Mouse (Mus musculus): ENCODE data around the gene Gm28053. TPM values are rescaled to one million over a fixed set of nuclear protein-coding genes. Genes with fewer than 3 reads are reported as not detected.
A peak's percentile ranks its signal among the peaks of the same experiment; 100 is the strongest.

The Gm28053 gene
- polyA plus RNA-seq, 1 experiment: not detected

- TF ChIP-seq POLR2A (IDR thresholded peaks at IDR 0.05; ENCODE audit: borderline replicate concordance, low read depth, low read length) (no peak), CTCF (IDR thresholded peaks at IDR 0.05; ENCODE audit: low read depth, low read length) (no peak)
- no peak overlapping the region for H3K4me3 ChIP-seq (ENCODE audit: insufficient read depth, low read length)
- H3K27ac ChIP-seq (ENCODE audit: insufficient read depth, low read depth, low read length): no peak overlapping the region
- H3K4me1 ChIP-seq (ENCODE audit: control insufficient read depth, insufficient read depth, low read length): no peaks in the 10 kb centered on the region
Measured at GRCm38 (mm10) chr6:48747091-48747966, 28.9 kb downstream of the Gm28053 start.

GRCm38 (mm10) chr6:48763567-48764270 is 45.3 kb downstream of the Gm28053 start:
- Histone ChIP-seq H3K27ac (ENCODE audit: insufficient read depth, low read depth, low read length) (no peak overlapping the region), H3K4me1 (ENCODE audit: control insufficient read depth, insufficient read depth, low read length) (no peaks in the 10 kb centered on the region)
- TF ChIP-seq CTCF (IDR thresholded peaks at IDR 0.05; ENCODE audit: low read depth, low read length): no peak
- TF ChIP-seq POLR2A (IDR thresholded peaks at IDR 0.05; ENCODE audit: borderline replicate concordance, low read depth, low read length): no peak

GRCm38 (mm10) chr6:48764496-48764895 is 46.1 kb downstream of the Gm28053 start:
- H3K4me1 ChIP-seq (ENCODE audit: control insufficient read depth, insufficient read depth, low read length): no peaks in the 10 kb centered on the region
- TF ChIP-seq CTCF (IDR thresholded peaks at IDR 0.05; ENCODE audit: low read depth, low read length) (no peak), POLR2A (IDR thresholded peaks at IDR 0.05; ENCODE audit: borderline replicate concordance, low read depth, low read length) (no peak)
- no peak overlapping the region for H3K27ac ChIP-seq (ENCODE audit: insufficient read depth, low read depth, low read length)
- no peak overlapping the region for H3K4me3 ChIP-seq (ENCODE audit: insufficient read depth, low read length)

More at GRCm38 (mm10) chr6:48763567-48764270, 45.3 kb downstream of the Gm28053 start:
- no peak overlapping the region for H3K4me3 ChIP-seq (ENCODE audit: insufficient read depth, low read length)

- Histone ChIP-seq H3K4me3 (ENCODE audit: insufficient read depth, low read length) (no peak overlapping the region), H3K4me1 (ENCODE audit: control insufficient read depth, insufficient read depth, low read length) (no peaks in the 10 kb centered on the region), H3K27ac (ENCODE audit: insufficient read depth, low read depth, low read length) (no peak overlapping the region)
- no peak for TF ChIP-seq POLR2A (IDR thresholded peaks at IDR 0.05; ENCODE audit: borderline replicate concordance, low read depth, low read length)
- TF ChIP-seq CTCF (IDR thresholded peaks at IDR 0.05; ENCODE audit: low read depth, low read length): no peak
Measured at GRCm38 (mm10) chr6:48768178-48768869, 49.9 kb downstream of the Gm28053 start.

- Histone ChIP-seq H3K27ac (ENCODE audit: insufficient read depth, low read depth, low read length) (no peak overlapping the region), H3K4me1 (ENCODE audit: control insufficient read depth, insufficient read depth, low read length) (no peaks in the 10 kb centered on the region), H3K4me3 (ENCODE audit: insufficient read depth, low read length) (no peak overlapping the region)
- TF ChIP-seq CTCF (IDR thresholded peaks at IDR 0.05; ENCODE audit: low read depth, low read length) (no peak), POLR2A (IDR thresholded peaks at IDR 0.05; ENCODE audit: borderline replicate concordance, low read depth, low read length) (no peak)
Measured at GRCm38 (mm10) chr6:48768933-48769332, 50.5 kb downstream of the Gm28053 start.

GRCm38 (mm10) chr6:48770696-48771095 is 52.3 kb downstream of the Gm28053 start, which contains the start of gene Gimap3:
Gene Gimap3, minus strand, starts transcription at chr6:48770851.
- Histone ChIP-seq H3K27ac (ENCODE audit: insufficient read depth, low read depth, low read length) (no peak within 1 kb of the TSS), H3K4me1 (ENCODE audit: control insufficient read depth, insufficient read depth, low read length) (no peaks in the 10 kb centered on the region), H3K4me3 (ENCODE audit: insufficient read depth, low read length) (no peak within 1 kb of the TSS)
- TF ChIP-seq CTCF (IDR thresholded peaks at IDR 0.05; ENCODE audit: low read depth, low read length) (no peak), POLR2A (IDR thresholded peaks at IDR 0.05; ENCODE audit: borderline replicate concordance, low read depth, low read length) (no peak)

- TF ChIP-seq CTCF (IDR thresholded peaks at IDR 0.05; ENCODE audit: low read depth, low read length) (peak; percentile 74), POLR2A (IDR thresholded peaks at IDR 0.05; ENCODE audit: borderline replicate concordance, low read depth, low read length) (no peak)
- Histone ChIP-seq H3K27ac (ENCODE audit: insufficient read depth, low read depth, low read length) (no peak overlapping the region), H3K4me1 (ENCODE audit: control insufficient read depth, insufficient read depth, low read length) (no peaks in the 10 kb centered on the region), H3K4me3 (ENCODE audit: insufficient read depth, low read length) (no peak overlapping the region)
Measured at GRCm38 (mm10) chr6:48772030-48772429, 53.6 kb downstream of the Gm28053 start.

- no peak overlapping the region for H3K4me3 ChIP-seq (ENCODE audit: insufficient read depth, low read length)
- TF ChIP-seq CTCF (IDR thresholded peaks at IDR 0.05; ENCODE audit: low read depth, low read length) (no peak), POLR2A (IDR thresholded peaks at IDR 0.05; ENCODE audit: borderline replicate concordance, low read depth, low read length) (no peak)
- H3K4me1 ChIP-seq (ENCODE audit: control insufficient read depth, insufficient read depth, low read length): no peaks in the 10 kb centered on the region
- no peak overlapping the region for H3K27ac ChIP-seq (ENCODE audit: insufficient read depth, low read depth, low read length)
Measured at GRCm38 (mm10) chr6:48784406-48784805, 66.0 kb downstream of the Gm28053 start.

GRCm38 (mm10) chr6:48785189-48785588 is 66.8 kb downstream of the Gm28053 start:
- no peak overlapping the region for H3K4me3 ChIP-seq (ENCODE audit: insufficient read depth, low read length)
- H3K4me1 ChIP-seq (ENCODE audit: control insufficient read depth, insufficient read depth, low read length): no peaks in the 10 kb centered on the region
- H3K27ac ChIP-seq (ENCODE audit: insufficient read depth, low read depth, low read length): no peak overlapping the region
- TF ChIP-seq CTCF (IDR thresholded peaks at IDR 0.05; ENCODE audit: low read depth, low read length) (no peak), POLR2A (IDR thresholded peaks at IDR 0.05; ENCODE audit: borderline replicate concordance, low read depth, low read length) (no peak)

All from bone marrow macrophage, adult 2 months (primary cell).